Mouse (Mus musculus): ENCODE data around the gene Arfgap1.

- TF ChIP-seq CTCF (IDR thresholded peaks at IDR 0.05; ENCODE audit: borderline replicate concordance, insufficient read depth, low read length), result no peak
- TF ChIP-seq POLR2A (IDR thresholded peaks at IDR 0.05; ENCODE audit: low read depth, low read length), result no peak
Measured at GRCm38 (mm10) chr2:180940187-180940586, 26.8 kb upstream of the Arfgap1 start.
